Mouse (Mus musculus): ENCODE results near the gene Slc25a29.
"Not testable (repeated sequence)": the region's sequence is repeated elsewhere in the genome, so short reads cannot be mapped to it uniquely, and the experiment has no call there.

Gene Slc25a29

DNA sequence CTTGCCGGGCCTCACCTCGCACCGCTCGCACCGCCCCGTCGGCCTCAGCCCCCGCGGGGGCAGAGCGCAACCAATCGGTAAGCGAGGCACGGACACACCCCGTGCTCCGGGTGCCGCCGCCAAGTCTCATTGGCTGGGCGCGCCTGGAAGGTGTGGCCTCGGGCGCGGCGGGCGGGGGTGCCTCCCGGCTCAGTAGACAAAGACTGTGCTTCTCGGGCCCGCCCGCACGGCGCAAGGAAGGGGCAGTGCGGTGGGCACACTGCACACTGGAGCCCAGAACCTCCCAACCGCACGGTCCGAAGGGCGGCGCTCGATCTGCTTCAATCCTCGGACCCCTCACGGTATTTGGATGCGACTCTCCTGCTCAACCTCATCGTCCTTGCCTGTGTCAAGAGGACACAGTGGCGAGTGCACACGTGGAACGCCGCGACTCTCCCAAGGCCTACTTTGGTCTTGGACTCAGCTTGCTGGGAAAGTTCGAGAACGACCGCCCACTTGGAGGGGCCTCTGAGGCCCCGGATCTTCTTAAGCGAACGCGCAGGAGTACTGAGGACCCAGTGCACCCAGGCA is at the start of gene Slc25a29, which contains the start of gene Slc25a47:
Gene Slc25a29, minus strand, starts transcription at position 44 of the 570 bp plus-strand sequence.
Gene Slc25a47, plus strand, starts transcription at position 207 of the 570 bp plus-strand sequence.
- DNase-seq (ENCODE audit: low read depth): peak; percentile 94

DNA sequence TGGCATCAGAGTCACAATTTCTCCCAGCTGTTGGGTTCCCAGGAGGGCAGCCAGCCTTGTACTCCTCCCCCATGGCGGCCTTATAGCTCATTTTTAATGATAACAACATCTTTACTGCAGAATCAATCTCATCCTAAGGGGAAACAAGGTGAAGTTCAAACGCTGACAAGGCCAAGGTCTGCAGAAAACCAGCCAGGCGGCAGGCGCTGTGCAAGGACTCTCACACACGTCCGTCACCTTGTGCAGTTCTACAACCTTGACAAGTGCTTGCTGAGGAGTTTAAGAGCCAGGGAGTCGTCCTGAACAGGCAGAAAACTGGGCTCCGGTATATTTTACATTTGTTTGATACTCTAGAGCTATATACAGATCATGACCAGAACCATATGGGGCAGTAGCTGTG is 47.1 kb upstream of the Slc25a29 start:
- DNase-seq (ENCODE audit: low read depth): no peak

DNA sequence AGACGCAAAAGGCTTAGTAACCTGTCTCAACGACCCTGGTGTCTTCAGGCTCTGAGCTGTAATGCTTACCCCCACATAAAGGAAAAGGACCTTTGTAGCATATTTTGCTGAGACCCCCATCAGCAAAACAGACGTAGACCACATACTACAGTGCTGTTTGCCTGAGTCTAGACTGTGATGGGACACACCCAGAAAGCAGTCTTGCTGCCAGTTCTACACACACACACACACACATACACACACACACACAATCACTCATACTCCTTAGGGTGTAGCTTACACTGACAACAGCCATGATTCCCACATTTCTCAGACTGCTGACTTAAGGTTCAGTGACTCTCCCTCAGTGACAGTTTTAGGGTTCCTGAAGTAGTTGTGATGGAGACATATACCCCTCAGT is 45.5 kb upstream of the Slc25a29 start:
- no peak for DNase-seq (ENCODE audit: low read depth)

DNA sequence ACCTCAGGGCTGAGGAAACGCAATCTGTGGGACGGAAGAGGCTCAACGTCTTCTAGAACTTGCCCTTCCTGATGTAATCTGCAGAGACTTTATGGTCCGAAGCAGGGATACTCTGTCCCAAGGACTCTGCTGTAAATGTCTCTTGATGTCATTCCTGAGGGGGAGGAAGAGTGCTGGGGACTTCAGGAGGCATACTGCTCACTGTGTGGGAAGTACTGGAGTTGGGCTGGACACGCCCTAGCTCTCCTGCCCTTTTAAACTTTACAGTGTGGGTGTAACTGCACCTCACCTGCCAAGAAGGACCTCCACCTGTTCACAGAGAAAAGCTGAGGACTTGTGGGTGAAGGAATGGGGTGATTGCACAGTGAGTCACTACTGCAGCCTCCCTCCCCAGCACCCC is 44.9 kb upstream of the Slc25a29 start:
- no peak for DNase-seq (ENCODE audit: low read depth)

DNA sequence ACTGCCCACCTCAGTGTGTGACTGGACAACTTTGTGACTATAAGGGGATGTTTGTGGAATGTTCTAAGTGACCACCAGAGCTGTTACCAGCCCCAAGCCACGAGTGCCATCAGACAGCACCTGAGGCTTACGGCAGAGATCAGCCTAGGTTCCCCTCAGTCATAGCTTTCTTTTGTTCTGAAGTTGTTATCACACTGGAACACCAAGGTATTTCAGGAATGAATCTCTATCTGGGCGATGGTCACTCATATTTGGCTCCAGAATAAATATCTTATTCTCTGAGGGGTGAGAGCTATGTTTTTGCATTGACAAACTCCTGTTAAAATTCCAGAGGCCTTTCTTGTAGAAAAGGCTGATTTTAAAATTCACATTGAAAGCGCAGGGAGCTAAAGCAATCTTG is 43.5 kb upstream of the Slc25a29 start:
- no peak for DNase-seq (ENCODE audit: low read depth)

DNA sequence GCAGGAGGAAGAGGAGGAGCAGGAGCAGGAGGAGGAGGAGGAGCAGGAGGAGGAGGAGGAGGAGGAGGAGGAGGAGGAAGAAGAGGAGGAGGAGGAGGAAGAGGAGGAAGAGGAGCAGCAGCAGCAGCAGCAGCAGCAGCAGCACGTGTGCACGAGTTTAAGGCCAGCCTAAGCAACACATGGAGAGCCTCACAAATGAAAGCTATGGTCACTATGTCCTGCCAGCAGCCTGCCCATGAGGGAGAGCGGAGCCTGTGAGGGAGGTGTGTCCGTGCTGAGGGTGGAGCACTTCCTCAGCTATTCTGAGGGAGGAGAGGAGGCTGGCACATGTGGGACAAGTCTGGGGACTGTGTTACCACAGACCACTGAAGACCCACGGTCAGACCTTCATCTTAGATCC is 37.4 kb upstream of the Slc25a29 start:
- no peak for DNase-seq (ENCODE audit: low read depth)

DNA sequence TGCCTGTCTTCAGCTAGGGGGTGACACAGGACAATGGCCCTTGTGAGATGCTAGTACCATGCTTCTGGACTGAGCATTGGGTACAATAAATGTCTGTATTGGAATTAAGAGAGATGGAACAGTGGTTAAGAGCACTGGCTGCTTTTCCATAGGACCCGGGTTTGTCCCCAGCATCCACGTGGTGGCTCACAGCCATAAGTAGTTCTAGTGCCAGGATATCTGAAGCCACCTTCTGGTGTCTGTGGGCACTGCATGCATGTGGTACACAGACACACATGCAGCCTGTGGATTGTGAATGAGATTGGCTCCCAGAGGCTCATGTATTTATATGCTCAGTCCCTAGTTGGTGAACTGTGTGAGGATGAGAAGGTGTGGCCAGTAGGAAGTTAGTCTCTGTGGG is 33.9 kb upstream of the Slc25a29 start:
- DNase-seq (ENCODE audit: low read depth): peak; percentile 31

DNA sequence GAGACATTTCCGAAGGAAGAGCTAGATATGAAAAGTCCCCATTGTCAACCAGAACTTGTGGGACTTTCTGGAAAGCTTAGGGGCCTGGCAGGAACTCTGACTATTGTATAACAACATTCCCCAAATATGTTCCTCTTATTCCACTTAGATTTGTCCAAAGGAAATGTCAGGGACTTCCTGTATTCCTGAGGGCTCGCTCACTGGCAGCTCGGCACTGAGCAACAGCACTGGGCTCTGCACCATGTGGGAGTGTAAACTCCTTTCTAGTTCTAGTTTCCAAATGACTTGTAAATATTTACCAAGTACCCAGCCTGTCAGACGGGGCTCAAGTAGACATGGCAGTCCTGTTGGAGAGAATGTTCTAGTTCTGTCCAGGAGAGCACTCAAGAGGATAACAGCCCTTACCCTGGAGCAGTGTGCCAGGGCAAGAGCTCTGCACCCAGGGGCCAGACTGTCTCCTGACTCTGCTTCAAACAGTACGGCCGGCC is 29.4 kb upstream of the Slc25a29 start:
- DNase-seq (ENCODE audit: low read depth): no peak

DNA sequence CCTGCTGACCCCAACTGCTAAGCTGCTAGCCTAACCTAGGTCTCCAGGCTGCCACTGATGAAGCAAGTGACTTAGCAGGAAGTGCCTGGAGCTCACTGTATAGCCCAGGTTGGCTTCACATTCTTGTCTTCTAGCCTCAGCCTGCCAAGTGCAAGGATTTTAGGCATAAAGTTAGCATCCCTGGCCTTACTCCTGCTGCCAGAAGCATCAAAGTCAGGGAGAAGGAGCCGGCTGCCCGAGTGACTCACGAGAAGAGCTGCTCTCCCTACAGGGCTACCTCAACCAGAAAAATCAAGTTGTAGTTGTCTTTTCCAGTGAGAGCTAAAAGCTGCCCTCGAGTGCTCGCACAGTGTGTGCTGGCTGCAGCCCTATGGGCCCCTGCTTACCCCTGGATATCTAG is 22.8 kb upstream of the Slc25a29 start:
- no peak for DNase-seq (ENCODE audit: low read depth)

DNA sequence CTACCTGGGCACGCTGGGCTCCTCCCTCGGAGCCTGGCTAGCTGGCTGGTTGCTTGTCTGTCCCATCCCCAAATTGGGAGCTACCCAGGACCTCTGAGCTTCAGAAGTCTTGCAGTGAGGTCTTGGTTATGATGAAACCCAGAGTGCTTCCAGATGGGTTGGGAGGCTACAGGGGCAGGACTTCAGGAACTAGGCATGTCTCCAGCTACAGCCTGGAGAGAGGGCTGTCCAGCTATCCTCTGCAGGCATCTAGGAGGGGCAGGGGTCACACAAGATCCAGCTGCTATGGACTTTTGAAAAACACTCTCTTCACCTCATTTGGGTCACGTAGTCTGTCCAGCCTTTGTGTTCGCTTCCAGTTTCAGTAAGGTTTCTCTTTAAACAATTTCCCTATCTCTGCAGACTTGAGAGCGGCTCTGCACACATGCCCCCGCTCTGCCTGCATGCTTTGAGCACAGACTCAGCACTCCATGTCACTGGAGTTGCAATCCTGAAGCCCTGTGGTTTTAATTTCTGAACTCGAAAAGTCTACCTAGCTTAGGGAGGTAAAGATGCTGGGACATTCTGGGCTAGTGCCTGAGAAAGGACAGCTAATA is 22.0 kb upstream of the Slc25a29 start:
- no peak for DNase-seq (ENCODE audit: low read depth)

DNA sequence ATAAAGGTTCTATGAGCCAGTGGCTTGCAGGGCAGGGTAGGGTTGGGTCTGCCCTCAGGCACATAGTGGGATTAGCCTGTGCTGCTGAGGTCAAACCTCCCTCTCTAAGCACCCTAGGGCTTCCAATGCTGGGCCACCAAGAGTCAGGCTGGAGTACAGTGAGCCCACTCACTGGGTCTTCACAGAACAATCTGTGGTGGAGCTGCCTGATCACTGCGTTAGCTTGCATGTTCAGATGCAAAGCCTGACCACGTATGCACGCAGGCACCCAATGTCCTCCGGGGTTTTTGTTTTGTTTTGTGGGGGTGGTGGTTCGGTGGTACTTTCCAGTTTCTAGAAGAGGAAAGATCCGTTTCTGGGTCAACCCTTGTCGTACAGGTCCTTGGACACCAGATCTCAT is 21.4 kb upstream of the Slc25a29 start:
- DNase-seq (ENCODE audit: low read depth): no peak

DNA sequence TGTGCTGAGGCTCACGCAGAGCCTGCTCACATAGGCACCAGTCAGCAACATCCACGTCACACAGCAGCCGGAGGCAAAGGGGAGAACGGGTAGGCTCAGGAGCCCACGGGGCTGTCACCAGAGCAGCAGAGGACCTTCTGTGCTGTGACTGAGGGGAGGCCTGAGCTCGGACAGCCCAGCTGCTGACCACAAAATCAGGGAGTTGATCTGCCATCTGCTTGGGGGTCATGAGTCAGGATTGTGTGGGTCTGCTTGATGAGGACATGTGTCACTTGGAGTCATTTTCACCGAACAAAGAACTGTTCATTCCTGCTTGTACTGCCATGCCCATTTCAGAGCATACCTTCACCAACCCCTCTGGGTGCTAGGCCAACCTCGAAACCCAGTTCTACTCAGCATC is 20.5 kb upstream of the Slc25a29 start:
- no peak for DNase-seq (ENCODE audit: low read depth)

DNA sequence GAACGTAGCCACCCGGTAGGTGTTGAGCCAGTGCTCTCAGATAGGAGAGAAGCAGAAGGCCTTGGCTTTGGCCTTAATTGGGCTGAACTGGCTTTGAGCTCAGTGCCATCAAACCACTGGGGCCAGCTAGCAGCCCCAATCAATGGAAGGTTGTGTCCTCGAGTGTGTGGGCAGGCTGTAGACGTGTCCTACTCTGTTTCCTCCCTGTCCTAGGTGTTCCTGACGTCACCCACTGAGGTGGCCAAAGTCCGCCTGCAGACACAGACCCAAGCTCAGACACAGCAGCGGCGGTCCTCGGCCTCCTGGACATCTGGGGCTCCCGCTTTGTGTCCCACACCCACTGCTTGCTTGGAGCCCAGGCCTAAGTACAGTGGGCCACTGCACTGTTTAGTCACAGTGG is 19.4 kb upstream of the Slc25a29 start:
- no peak for DNase-seq (ENCODE audit: low read depth)

DNA sequence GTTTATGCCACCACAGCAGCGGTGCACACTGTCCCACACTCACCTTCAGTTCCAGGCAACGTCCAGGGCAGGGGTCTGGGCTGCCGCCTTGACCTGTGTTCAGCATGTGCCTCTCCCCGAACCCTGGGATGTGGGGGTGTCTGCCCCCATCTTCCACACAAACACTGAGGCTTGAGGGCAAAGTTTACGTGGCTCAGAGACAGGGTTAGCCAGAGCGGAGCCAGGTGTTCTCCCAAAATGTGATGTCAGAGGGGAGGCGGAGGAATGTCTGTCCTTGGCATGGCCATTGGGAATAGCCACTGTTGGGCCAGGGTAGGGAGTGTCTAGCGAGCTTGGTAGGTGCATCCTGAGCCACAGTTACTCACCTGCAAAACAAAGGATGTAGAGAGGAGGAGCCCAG is 17.1 kb upstream of the Slc25a29 start:
- no peak for DNase-seq (ENCODE audit: low read depth)

DNA sequence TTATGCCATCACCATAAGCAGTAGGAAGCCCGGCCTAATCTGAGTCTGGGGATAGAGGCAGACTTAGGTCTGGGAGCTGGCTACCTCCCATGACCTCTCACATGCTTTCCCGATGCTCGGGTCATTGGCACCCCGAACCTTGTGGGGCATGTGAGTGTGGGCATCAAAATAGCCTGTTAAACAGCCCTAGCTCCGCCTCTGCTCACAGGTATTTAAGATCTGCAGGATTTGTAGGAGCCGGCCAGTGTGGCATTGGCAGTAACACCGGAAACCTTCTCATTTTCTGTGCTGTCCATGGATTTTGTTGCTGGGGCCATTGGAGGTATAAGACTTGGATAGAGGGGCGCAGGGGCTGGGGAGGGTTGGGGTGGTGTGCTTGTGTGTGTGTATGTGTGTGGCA is 15.2 kb upstream of the Slc25a29 start:
- DNase-seq (ENCODE audit: low read depth): no peak

DNA sequence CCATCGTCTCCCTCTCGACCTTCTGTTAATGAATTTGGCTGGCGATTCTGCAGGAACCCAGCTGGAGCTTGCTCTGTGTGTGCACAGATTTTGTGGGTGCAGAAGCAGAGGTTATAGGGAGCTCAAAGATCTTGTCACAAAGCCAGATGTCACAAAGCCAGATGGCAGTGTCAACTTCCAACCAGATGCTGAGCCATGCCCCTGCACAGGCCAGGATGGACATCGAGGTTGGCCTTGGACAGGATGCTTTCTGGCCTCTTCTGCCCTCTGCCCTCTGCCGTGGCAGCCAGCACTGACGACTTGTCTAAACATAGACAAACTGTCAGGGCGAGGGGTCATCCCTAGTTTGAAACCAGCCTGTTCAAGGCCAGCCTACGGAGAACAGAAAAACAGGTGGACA is 14.4 kb upstream of the Slc25a29 start:
- no peak for DNase-seq (ENCODE audit: low read depth)

DNA sequence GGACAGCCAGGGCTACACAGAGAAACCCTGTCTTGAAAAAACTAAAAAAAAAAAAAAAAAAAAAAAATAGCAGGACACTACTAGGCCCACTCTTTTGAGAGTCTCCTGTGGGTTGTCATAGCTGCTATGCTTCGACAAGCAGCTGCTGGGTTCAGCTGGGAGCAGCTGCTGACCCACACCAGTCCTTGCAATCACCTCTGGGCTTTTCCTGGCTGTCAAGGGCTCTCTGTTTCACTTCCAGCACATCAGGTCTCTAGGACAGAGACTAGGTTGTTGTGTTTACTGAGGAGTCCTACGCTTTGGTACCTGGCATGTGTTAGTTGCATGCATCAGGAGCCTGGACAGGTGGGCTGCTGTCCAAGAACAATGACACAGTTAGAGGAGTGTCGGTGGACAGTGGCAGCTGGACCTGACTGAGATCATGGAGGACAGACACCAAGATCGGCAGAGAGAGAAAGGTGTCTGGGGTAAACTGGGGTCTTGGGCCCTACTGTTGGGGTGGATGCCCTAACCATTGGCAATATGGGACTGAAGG is 13.9 kb upstream of the Slc25a29 start:
- DNase-seq (ENCODE audit: low read depth): no peak

DNA sequence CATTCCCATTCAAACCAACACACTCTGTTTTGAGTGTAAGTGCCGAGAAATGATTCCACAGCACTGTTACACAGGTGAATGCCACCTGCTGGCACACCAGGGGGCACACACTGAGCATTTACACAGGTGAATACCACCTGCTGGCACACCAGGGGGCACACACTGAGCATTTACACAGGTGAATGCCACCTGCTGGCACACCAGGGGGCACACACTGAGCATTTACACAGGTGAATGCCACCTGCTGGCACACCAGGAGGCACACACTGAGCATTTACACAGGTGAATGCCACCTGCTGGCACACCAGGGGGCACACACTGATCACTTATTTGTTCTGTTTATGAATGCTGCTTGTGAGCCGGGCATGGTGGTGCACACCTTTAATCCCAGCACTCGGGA is 12.3 kb upstream of the Slc25a29 start:
- DNase-seq (ENCODE audit: low read depth): not testable (repeated sequence)

DNA sequence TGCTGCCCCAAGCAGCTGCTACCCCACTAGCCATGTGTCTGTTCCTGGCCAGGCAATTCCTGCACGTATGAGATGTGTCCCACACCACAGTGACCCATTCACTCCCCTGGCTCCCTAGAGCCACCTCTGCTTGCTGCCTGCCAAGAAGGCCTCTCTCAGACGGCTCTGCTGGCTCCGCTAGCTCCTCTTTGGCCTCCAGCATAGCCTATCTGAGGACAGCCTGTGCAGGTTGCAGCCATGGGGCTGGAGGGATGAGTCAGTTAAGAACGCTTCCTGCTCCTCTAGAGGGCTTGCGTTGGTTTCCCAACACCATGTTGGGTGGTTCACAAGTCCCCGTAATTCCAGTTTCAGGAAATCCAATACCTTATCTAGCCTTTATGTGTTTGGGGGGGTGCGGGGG is 7.0 kb upstream of the Slc25a29 start:
- no peak for DNase-seq (ENCODE audit: low read depth)

DNA sequence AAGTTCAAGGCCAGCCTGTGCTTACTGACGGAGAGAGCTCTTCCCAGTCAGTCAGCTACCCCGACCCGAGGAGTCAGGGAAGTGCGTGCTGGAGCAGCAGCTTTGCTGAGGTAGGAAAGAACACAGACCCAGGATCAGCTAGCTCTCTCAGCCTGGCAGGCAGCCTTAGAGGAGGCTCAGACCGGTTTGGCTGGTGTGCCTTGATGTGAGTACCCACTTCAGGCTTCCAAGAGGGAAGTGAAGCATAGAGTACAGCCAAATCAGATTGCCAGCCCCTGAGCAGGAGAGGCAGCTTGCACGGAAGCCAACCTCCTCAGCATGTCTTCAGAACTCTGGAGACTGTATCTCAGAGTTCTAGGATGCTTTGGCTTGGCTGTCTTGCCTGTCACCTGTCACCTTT is 5.5 kb upstream of the Slc25a29 start:
- no peak for DNase-seq (ENCODE audit: low read depth)

DNA sequence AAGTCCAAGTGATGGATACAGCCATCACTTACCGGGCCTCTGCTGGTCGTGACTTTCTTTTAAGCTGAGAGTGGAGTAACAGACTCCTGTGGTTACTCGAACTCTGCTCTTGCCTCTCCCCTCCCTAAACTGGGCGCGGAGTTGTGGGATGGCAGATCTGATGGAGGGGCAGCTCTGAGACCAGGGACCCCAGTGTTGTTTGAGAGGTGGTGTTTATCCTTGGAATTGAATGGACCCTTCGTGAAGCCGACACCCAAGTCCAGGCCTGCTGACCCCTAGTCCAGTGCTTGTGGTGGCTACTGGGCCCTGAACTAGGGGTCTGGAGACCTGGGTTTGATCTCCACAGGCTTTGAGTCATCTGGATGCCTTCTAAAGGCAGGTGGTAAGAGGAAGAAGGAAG is 1.0 kb upstream of the Slc25a29 start:
- DNase-seq (ENCODE audit: low read depth): no peak

DNA sequence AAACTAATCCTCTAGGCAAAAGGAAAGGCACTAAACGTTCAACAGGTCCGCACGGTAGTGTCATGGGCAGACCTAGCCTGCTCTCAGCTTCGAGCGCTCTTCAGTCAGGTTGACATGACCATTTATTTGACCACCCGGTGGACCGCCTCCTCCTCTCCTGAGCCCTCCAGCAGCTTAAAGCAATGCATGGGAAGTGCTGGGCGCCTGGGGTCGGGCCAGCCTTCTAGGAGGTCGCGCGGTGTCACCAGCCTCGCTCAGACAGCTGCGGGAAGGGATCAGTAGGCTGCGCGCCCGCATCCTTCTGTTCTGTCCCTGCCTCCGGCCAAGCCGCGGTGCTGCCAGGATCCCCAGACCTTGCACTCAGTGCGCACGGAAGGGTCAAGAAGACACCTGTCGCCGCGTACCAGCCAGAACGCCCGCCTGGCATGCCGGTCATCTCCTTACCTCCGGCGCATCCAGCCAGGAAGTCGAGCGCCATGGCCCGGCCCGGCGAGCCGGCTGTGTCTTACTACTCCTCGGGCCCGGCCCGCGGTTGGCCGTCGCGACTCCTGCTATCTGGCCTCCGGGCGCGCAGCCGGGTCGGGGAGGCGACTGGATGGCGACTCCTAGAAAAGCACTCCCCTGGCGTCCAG is 359 bp downstream of the Slc25a29 start:
- no peak for DNase-seq (ENCODE audit: low read depth)

DNA sequence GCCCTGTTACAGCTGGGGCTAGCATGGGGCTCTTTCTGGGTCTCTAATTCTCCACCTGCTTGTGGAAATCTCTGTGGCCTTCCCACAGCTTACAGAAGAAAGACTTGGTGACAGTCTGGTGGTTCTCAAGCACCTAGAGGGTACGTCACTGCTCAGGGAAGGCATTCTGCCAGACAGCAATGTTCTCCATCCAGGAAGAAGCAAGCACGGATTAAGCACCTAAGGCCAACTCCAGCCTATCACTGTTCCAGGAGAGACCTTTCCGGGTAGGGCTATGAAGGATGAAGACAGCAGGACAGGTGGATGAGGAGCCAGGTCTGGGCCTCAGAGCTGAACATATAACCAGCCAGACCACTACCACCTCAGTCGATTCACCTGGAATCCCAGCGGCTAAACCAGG is 897 bp downstream of the Slc25a29 start:
- DNase-seq (ENCODE audit: low read depth): no peak
